Mouse (Mus musculus) liver, embryonic 14.5 days (tissue): ENCODE data around the gene Eea1. TPM values are rescaled to one million over a fixed set of nuclear protein-coding genes. Genes with fewer than 3 reads are reported as not detected.
A peak's percentile ranks its signal among the peaks of the same experiment; 100 is the strongest.

Experiments used
- ATAC-seq: fragments of 200-750 bp; cut with Nextera tagmentation; 2 replicates; pipeline ENCODE4 v1.8.0; 2017; ENCODE audit warnings: moderate number of reproducible peaks, mild to moderate bottlenecking, moderate library complexity; ENCODE audit not compliant: insufficient read depth
- DNase-seq, 3 experiments: peaks; one replicate each; pipeline ENCODE4 v3.0.0-alpha.2; 2012 to 2013; ENCODE audit warnings: low read depth in 3 of 3, low spot score in 3 of 3
- H3K27ac ChIP-seq: fragments of 300-500 bp; sonication (generic); 2 replicates; pipeline ENCODE4 v1.5.1; 2014; ENCODE audit warnings: moderate library complexity, mild to moderate bottlenecking, control low read depth, inconsistent platforms
- H3K27me3 ChIP-seq: fragments of 300-500 bp; sonication (generic); 2 replicates; pipeline ENCODE4 v1.6.1; 2014; ENCODE audit warnings: mild to moderate bottlenecking, low read length, moderate library complexity; ENCODE audit not compliant: control insufficient read depth, insufficient read depth
- H3K36me3 ChIP-seq: fragments of 300-500 bp; sonication (generic); replicated peaks from 2 replicates; pipeline ENCODE4 v1.6.1; 2014; ENCODE audit warnings: low read depth; ENCODE audit not compliant: control insufficient read depth, insufficient read depth
- H3K4me1 ChIP-seq, 2 experiments: fragments of 200-500 bp in 1 of 2; fragments of 300-500 bp in 1 of 2; sonication (generic) in 1 of 2; replicated peaks; 2 replicates each; pipeline ENCODE4 v1.6.1; 2012 to 2014; ENCODE audit warnings: antibody characterized with exemption in 1 of 2, inconsistent platforms in 1 of 2, low read length in 1 of 2; ENCODE audit not compliant: control insufficient read depth in 2 of 2, insufficient read depth in 2 of 2
- H3K4me2 ChIP-seq: fragments of 300-500 bp; sonication (generic); 2 replicates; pipeline ENCODE4 v1.6.1; 2014; ENCODE audit warnings: low read depth, mild to moderate bottlenecking, control low read depth, moderate library complexity
- H3K4me3 ChIP-seq, 2 experiments: fragments of 200-500 bp in 1 of 2; fragments of 300-500 bp in 1 of 2; sonication (generic) in 1 of 2; 2 replicates each; pipeline ENCODE4 v1.5.1; 2012 to 2014; ENCODE audit warnings: low read depth in 2 of 2, low read length in 2 of 2, mild to moderate bottlenecking in 2 of 2, control low read depth in 1 of 2, inconsistent platforms in 1 of 2, moderate library complexity in 1 of 2; ENCODE audit not compliant: insufficient read depth in 1 of 2
- H3K9ac ChIP-seq: fragments of 300-500 bp; sonication (generic); replicated peaks from 2 replicates; pipeline ENCODE4 v1.6.1; 2014; ENCODE audit warnings: mild to moderate bottlenecking, control low read depth, moderate library complexity
- H3K9me3 ChIP-seq: fragments of 300-500 bp; sonication (generic); 2 replicates; pipeline ENCODE4 v1.6.1; 2016; ENCODE audit warnings: low read length, mixed read lengths; ENCODE audit not compliant: control insufficient read depth
- CTCF ChIP-seq: IDR thresholded peaks from 2 replicates; pipeline ENCODE4 v1.5.1; 2016; ENCODE audit warnings: antibody characterized with exemption, low read depth, control low read depth
- EP300 ChIP-seq: IDR thresholded peaks from 2 replicates; pipeline ENCODE4 v1.6.1; 2016; ENCODE audit warnings: antibody characterized with exemption, low read depth
- WGBS: fragments of 180-500 bp; shearing (Covaris S2); extraction: QIAGEN DNeasy Blood & Tissue Kit; methylation state at CpG from one replicate; pipeline ENCODE4 v1.1.7; 2014; ENCODE audit not compliant: insufficient replicate concordance; 5-methylcytosine and 5-hydroxymethylcytosine counted together
- polyA plus RNA-seq, 2 experiments: library from polyadenylated mRNA; depleted of rRNA in 1 of 2; stranded (reverse) in 1 of 2; unstranded in 1 of 2; fragments of >200 nt; fragmentation: Nextera tagmentation in 1 of 2; extraction: Ambion mirVana in 1 of 2; gene quantifications; 2 replicates each; pipeline versions ENCODE4 v1.2.1 to v1.2.3; 2012 to 2014

Gene Eea1
- polyA plus RNA-seq, 2 experiments: 4.2 to 8.9 TPM

DNA sequence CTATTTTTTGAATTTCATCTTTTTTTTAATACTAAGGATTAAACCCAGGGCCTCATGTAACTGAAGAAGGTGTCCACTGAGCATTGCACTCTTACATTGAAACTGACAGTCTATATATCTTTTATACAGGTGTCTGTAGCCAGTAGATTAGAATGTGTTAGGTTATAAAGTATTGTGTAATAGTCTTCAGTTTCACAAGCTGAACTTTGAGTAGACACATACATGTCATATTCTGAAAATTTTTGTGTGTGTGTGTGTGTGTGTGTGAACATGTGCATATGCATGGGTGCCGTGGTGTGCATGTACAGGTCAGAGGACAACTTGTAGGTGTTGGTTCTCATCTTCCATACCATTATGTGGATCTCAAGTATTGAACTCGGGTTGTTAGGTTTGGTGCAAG lies 16.2 kb downstream of the Eea1 start:
- no peak for ATAC-seq

DNA sequence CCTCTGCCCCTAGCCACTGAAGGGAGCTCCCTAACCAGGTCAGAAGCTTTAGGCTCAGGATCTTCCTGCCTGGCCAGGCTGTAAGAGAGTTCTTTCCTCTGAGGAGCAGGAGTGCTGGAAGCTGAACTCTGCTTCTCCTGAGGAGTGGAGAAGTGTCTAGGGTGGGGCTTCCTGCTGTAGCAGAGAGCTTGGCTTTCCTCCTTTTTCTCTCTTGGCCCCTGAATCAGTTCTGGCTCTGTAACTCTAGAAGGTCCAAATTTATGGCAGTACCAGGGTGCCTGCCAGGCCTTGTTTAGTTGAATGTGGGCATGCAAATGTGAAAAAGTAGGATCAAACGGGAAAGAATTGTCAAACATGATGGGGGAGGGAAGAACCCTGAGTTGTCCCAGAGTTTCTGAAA lies 17.1 kb downstream of the Eea1 start:
- TF ChIP-seq EP300 (no peak), CTCF (no peak)
- 75% methylated on average over 1 of the region's 1 CpGs for WGBS

More for the DNA sequence above, 16.2 kb downstream of the Eea1 start:
- no peak overlapping the region for H3K27ac ChIP-seq
- no peak overlapping the region for H3K4me3 ChIP-seq
- WGBS: 74% methylated on average over 2 of the region's 2 CpGs
- no peaks in the 10 kb centered on the region for H3K9me3 ChIP-seq
- no peaks in the 10 kb centered on the region for H3K27me3 ChIP-seq
- no peak overlapping the region for H3K4me2 ChIP-seq
- no peaks in the 10 kb centered on the region for H3K36me3 ChIP-seq
- no peak for DNase-seq
- TF ChIP-seq EP300 (no peak), CTCF (no peak)
- H3K9ac ChIP-seq: no peak overlapping the region
- no peaks in the 10 kb centered on the region; a peak in 1 of 4 replicates for H3K4me1 ChIP-seq

GRCm38 (mm10) chr10:95964679-95965078 lies 24.2 kb downstream of the Eea1 start:
- TF ChIP-seq CTCF (no peak), EP300 (no peak)
- H3K4me3 ChIP-seq: no peak overlapping the region
- no peak overlapping the region for H3K27ac ChIP-seq
- no peaks in the 10 kb centered on the region for H3K27me3 ChIP-seq
- no peaks in the 10 kb centered on the region for H3K36me3 ChIP-seq
- H3K9me3 ChIP-seq: no peaks in the 10 kb centered on the region
- 84% methylated on average over 1 of the region's 1 CpGs for WGBS
- H3K4me1 ChIP-seq: no peaks in the 10 kb centered on the region
- H3K9ac ChIP-seq: no peak overlapping the region
- H3K4me2 ChIP-seq: no peak overlapping the region
- DNase-seq: no peak
- no peak for ATAC-seq

More for the DNA sequence above, 17.1 kb downstream of the Eea1 start:
- no peak for ATAC-seq
- no peak overlapping the region for H3K9ac ChIP-seq
- no peak overlapping the region for H3K27ac ChIP-seq
- no peak for DNase-seq
- no peaks in the 10 kb centered on the region for H3K27me3 ChIP-seq
- H3K4me2 ChIP-seq: no peak overlapping the region
- no peaks in the 10 kb centered on the region; a peak in 1 of 4 replicates for H3K4me1 ChIP-seq
- H3K9me3 ChIP-seq: no peaks in the 10 kb centered on the region
- no peaks in the 10 kb centered on the region for H3K36me3 ChIP-seq
- H3K4me3 ChIP-seq: no peak overlapping the region

GRCm38 (mm10) chr10:95969694-95970093 lies 29.2 kb downstream of the Eea1 start:
- Histone ChIP-seq H3K9ac (no peak overlapping the region), H3K27ac (no peak overlapping the region), H3K9me3 (no peaks in the 10 kb centered on the region), H3K4me3 (no peak overlapping the region), H3K36me3 (no peaks in the 10 kb centered on the region), H3K27me3 (no peaks in the 10 kb centered on the region), H3K4me1 (peaks cover 0 to 6% of the 10 kb centered on the region in 2 experiments; a peak in 2 of 4 replicates), H3K4me2 (no peak overlapping the region)
- TF ChIP-seq CTCF: no peak
- DNase-seq: no peak
- ATAC-seq: no peak
- WGBS: 85% methylated on average over 1 of the region's 1 CpGs

GRCm38 (mm10) chr10:95970744-95971212 lies 30.3 kb downstream of the Eea1 start:
- Histone ChIP-seq H3K4me3 (peak overlapping the region in 1 of 2 experiments; percentile 26; a peak in 2 of 4 replicates), H3K36me3 (peaks cover 6% of the 10 kb centered on the region; the same call in 1 of the 2 replicates), H3K9ac (0 out of 2 replicates have a peak overlapping the region, but pooled peaks have one; percentile 14), H3K9me3 (no peaks in the 10 kb centered on the region), H3K27me3 (no peaks in the 10 kb centered on the region), H3K4me1 (peaks cover 0 to 6% of the 10 kb centered on the region in 2 experiments; a peak in 2 of 4 replicates), H3K27ac (no peak overlapping the region), H3K4me2 (peak overlapping the region; percentile 62)
- DNase-seq: peak in 1 of 3 experiments; percentile 9
- TF ChIP-seq EP300 (no peak), CTCF (no peak)
- ATAC-seq: no peak
- WGBS: 11% methylated on average over 3 of the region's 3 CpGs
